Mouse (Mus musculus): ENCODE data around the gene Uchl4. TPM values are rescaled to one million over a fixed set of nuclear protein-coding genes. Genes with fewer than 3 reads are reported as not detected.
"Not testable (repeated sequence)": the region's sequence is repeated elsewhere in the genome, so short reads cannot be mapped to it uniquely, and the experiment has no call there.

Gene Uchl4
- polyA plus RNA-seq, 1 experiment from 2014 or later, result 3.1 TPM

DNA sequence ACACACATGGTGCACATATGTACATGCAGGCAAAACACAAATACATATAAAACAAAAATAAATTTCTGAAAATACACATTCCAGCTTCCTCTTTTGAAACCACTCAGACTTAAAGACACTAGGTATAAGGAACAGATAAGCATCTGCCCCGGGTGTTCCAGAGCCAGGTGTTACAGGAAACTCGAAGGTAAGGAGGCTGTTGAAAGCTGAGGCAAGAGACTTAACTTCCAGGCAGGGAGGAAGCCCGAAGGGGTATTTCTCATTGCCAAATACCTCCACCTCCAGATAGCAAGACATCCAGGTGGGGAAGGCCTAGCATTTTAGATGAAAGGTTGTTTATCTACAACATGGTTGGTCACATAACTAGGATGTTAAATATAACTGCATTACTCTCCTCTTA is 20.4 kb downstream of the Uchl4 start:
- WGBS (ENCODE audit: insufficient replicate concordance), result 68% methylated on average over 3 of the region's 3 CpGs
- no peak for ATAC-seq (replicated peaks; ENCODE audit: insufficient number of reproducible peaks, low FRiP score, low TSS enrichment)
- no peak overlapping the region for H3K27ac ChIP-seq (ENCODE audit: low read depth, low read length)

DNA sequence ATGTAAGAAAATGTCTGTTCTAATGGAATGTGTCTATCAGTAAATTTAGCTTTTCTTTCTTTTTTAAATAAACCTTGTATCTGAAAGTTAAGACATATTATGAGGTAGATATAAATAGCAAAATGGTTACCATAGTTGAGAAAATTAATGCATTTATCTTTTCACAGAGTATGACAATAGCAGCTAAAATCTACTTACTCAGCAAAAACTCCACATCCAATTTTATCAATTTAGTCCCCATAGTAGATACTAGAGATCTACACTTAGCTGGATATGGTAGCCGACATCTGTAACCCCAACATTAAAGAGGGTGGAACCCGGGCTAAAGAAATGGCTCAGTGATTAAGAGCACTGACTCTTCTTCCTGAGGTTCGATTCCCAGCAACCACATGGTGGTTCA is 21.2 kb downstream of the Uchl4 start:
- H3K27me3 ChIP-seq (ENCODE audit: control insufficient read depth, insufficient read depth, low read length), result no peaks in the 10 kb centered on the region
- peaks cover 9% of the 10 kb centered on the region for H3K4me1 ChIP-seq (ENCODE audit: control insufficient read depth, insufficient read depth, low read length)
- H3K9me3 ChIP-seq (replicated peaks; ENCODE audit: control insufficient read depth, low read length), result no peaks in the 10 kb centered on the region
- 81% methylated on average over 3 of the region's 3 CpGs for WGBS (ENCODE audit: insufficient replicate concordance)
- no peak overlapping the region for H3K27ac ChIP-seq (ENCODE audit: low read depth, low read length)
- no peak overlapping the region for H3K9ac ChIP-seq (ENCODE audit: low read depth, low read length)
- H3K4me2 ChIP-seq, result no peak overlapping the region
- H3K36me3 ChIP-seq (ENCODE audit: control insufficient read depth, insufficient read depth, low read length), result no peaks in the 10 kb centered on the region
- ATAC-seq (replicated peaks; ENCODE audit: insufficient number of reproducible peaks, low FRiP score, low TSS enrichment), result no peak
- H3K4me3 ChIP-seq (ENCODE audit: low read depth, low read length), result no peak overlapping the region

More for the DNA sequence above, 20.4 kb downstream of the Uchl4 start:
- Histone ChIP-seq H3K9me3 (replicated peaks; ENCODE audit: control insufficient read depth, low read length) (no peaks in the 10 kb centered on the region), H3K9ac (ENCODE audit: low read depth, low read length) (no peak overlapping the region), H3K4me2 (no peak overlapping the region), H3K4me3 (ENCODE audit: low read depth, low read length) (no peak overlapping the region), H3K27me3 (ENCODE audit: control insufficient read depth, insufficient read depth, low read length) (no peaks in the 10 kb centered on the region), H3K36me3 (ENCODE audit: control insufficient read depth, insufficient read depth, low read length) (no peaks in the 10 kb centered on the region), H3K4me1 (ENCODE audit: control insufficient read depth, insufficient read depth, low read length) (peaks cover 12% of the 10 kb centered on the region)

DNA sequence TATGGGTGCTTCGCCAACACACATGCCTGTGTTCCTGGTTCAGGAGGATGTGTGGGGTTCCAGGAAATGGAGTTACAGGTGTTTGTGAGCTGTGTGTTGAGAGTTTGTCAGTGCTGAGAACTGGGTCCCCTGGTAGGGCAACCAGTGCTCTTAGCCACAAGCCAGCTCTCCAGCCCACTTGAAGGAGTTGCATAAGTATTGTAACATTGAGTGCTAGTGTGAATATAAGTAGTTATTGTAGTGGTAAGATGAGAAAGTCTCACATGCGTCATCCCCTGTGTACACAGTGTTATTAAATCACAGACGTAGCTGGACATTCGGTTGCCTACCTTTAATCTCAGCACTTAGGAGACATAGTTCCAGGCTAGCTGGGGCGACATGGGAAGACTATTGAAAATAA is 24.9 kb downstream of the Uchl4 start:
- no peaks in the 10 kb centered on the region for H3K9me3 ChIP-seq (replicated peaks; ENCODE audit: control insufficient read depth, low read length)
- no peaks in the 10 kb centered on the region for H3K4me1 ChIP-seq (ENCODE audit: control insufficient read depth, insufficient read depth, low read length)
- H3K4me2 ChIP-seq, result no peak overlapping the region
- no peaks in the 10 kb centered on the region for H3K36me3 ChIP-seq (ENCODE audit: control insufficient read depth, insufficient read depth, low read length)
- no peaks in the 10 kb centered on the region for H3K27me3 ChIP-seq (ENCODE audit: control insufficient read depth, insufficient read depth, low read length)
- H3K4me3 ChIP-seq (ENCODE audit: low read depth, low read length), result no peak overlapping the region
- ATAC-seq (replicated peaks; ENCODE audit: insufficient number of reproducible peaks, low FRiP score, low TSS enrichment), result no peak
- no peak overlapping the region for H3K9ac ChIP-seq (ENCODE audit: low read depth, low read length)
- no peak overlapping the region for H3K27ac ChIP-seq (ENCODE audit: low read depth, low read length)
- 81% methylated on average over 5 of the region's 5 CpGs for WGBS (ENCODE audit: insufficient replicate concordance)

DNA sequence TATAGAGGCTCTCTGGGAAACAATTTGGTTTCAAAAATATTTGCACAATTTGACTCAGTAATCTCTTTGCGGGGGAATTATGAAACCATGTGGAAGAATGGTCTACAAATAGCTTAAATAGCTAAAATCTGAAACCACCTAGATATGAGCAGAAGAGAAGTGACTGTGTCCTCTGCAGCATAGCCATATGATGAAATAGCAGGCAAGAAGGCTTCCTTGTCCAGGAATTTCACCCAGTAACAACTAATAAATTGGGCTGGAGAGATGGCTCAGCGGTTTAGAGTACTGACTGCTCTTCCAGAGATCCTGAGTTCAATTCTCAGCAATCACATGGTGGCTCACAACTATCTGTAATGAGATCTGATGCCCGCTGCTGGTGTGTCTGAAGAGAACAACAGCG is 26.0 kb downstream of the Uchl4 start:
- WGBS (ENCODE audit: insufficient replicate concordance), result 78% methylated on average over 4 of the region's 4 CpGs

DNA sequence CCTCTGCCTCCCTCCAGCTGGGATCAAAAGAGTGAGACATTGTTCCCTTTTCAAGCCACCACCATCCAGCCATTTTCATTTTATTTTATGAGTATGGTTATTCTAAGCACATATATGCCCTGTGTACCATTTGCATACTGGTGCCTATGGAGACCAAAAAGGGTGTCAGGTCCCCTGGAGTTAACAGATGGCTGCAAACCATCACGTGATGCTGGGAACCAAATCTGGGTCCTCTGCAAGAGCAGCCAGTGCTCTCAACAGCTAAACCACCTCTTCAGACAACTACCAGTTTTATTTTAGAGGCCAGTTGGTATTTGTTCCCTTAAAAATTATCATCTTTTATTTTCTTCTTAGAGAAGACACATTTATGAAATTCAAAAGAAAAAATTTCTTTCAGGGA is 29.8 kb downstream of the Uchl4 start:
- no peak for ATAC-seq (replicated peaks; ENCODE audit: insufficient number of reproducible peaks, low FRiP score, low TSS enrichment)
- no peaks in the 10 kb centered on the region for H3K36me3 ChIP-seq (ENCODE audit: control insufficient read depth, insufficient read depth, low read length)
- H3K27me3 ChIP-seq (ENCODE audit: control insufficient read depth, insufficient read depth, low read length), result no peaks in the 10 kb centered on the region
- 34% methylated on average over 1 of the region's 1 CpGs for WGBS (ENCODE audit: insufficient replicate concordance)
- H3K4me2 ChIP-seq, result no peak overlapping the region
- H3K4me3 ChIP-seq (ENCODE audit: low read depth, low read length), result no peak overlapping the region
- H3K9ac ChIP-seq (ENCODE audit: low read depth, low read length), result no peak overlapping the region
- H3K4me1 ChIP-seq (ENCODE audit: control insufficient read depth, insufficient read depth, low read length), result no peaks in the 10 kb centered on the region
- H3K9me3 ChIP-seq (replicated peaks; ENCODE audit: control insufficient read depth, low read length), result no peaks in the 10 kb centered on the region
- H3K27ac ChIP-seq (ENCODE audit: low read depth, low read length), result no peak overlapping the region

More for the DNA sequence above, 26.0 kb downstream of the Uchl4 start:
- Histone ChIP-seq H3K9me3 (replicated peaks; ENCODE audit: control insufficient read depth, low read length) (no peaks in the 10 kb centered on the region), H3K36me3 (ENCODE audit: control insufficient read depth, insufficient read depth, low read length) (no peaks in the 10 kb centered on the region), H3K27ac (ENCODE audit: low read depth, low read length) (no peak overlapping the region), H3K4me3 (ENCODE audit: low read depth, low read length) (no peak overlapping the region), H3K4me1 (ENCODE audit: control insufficient read depth, insufficient read depth, low read length) (no peaks in the 10 kb centered on the region), H3K27me3 (ENCODE audit: control insufficient read depth, insufficient read depth, low read length) (no peaks in the 10 kb centered on the region), H3K4me2 (no peak overlapping the region), H3K9ac (ENCODE audit: low read depth, low read length) (no peak overlapping the region)
- ATAC-seq (replicated peaks; ENCODE audit: insufficient number of reproducible peaks, low FRiP score, low TSS enrichment), result no peak

DNA sequence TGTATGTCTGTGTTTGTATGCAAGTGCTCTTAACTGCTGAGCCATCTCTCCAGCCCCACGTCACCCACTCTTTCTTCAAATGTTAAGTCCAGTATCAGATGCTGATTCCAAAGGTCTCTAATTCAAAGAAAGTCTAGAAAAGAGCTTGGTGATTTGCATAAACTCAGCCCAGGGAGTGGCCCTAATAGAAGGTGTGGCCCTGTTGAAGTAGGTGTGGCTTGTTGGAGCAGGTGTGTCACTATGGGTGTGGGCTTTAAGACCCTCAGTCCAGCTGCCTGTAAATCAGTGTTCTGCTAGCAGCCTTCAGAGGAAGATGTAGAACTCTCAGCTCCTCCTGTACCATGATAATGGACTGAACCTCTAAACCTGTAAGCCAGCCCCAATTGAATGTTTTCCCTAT is 32.2 kb downstream of the Uchl4 start:
- H3K9ac ChIP-seq (ENCODE audit: low read depth, low read length), result no peak overlapping the region
- no peaks in the 10 kb centered on the region for H3K36me3 ChIP-seq (ENCODE audit: control insufficient read depth, insufficient read depth, low read length)
- no peaks in the 10 kb centered on the region for H3K27me3 ChIP-seq (ENCODE audit: control insufficient read depth, insufficient read depth, low read length)
- ATAC-seq (replicated peaks; ENCODE audit: insufficient number of reproducible peaks, low FRiP score, low TSS enrichment), result no peak
- H3K4me3 ChIP-seq (ENCODE audit: low read depth, low read length), result no peak overlapping the region
- no peaks in the 10 kb centered on the region for H3K9me3 ChIP-seq (replicated peaks; ENCODE audit: control insufficient read depth, low read length)
- WGBS (ENCODE audit: insufficient replicate concordance), result 84% methylated on average over 1 of the region's 1 CpGs
- H3K4me1 ChIP-seq (ENCODE audit: control insufficient read depth, insufficient read depth, low read length), result no peaks in the 10 kb centered on the region
- no peak overlapping the region for H3K27ac ChIP-seq (ENCODE audit: low read depth, low read length)
- H3K4me2 ChIP-seq, result no peak overlapping the region

DNA sequence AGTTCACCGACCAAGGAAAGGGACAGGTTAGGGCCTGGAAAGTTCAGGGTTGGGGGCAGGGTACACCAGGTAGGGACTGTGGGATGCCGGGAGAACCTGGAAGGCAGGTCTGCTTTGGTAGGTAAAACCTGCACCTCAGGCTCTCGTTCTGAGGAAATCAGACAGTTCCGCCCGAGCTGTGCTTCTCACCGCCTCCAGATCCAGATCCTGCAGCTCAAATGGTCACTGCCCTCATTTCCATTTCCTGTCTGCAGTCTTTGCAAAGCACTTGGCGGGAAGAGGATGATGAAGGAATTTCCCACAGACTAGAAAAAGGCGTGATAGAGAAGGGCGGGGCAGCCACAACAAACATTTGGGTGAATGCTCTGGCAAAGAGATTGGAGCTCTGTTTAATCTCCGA is 33.2 kb downstream of the Uchl4 start:
- WGBS (ENCODE audit: insufficient replicate concordance), result 75% methylated on average over 10 of the region's 10 CpGs
- no peaks in the 10 kb centered on the region for H3K4me1 ChIP-seq (ENCODE audit: control insufficient read depth, insufficient read depth, low read length)
- H3K9me3 ChIP-seq (replicated peaks; ENCODE audit: control insufficient read depth, low read length), result no peaks in the 10 kb centered on the region
- H3K27me3 ChIP-seq (ENCODE audit: control insufficient read depth, insufficient read depth, low read length), result no peaks in the 10 kb centered on the region
- no peak overlapping the region for H3K27ac ChIP-seq (ENCODE audit: low read depth, low read length)
- ATAC-seq (replicated peaks; ENCODE audit: insufficient number of reproducible peaks, low FRiP score, low TSS enrichment), result no peak
- H3K4me2 ChIP-seq, result no peak overlapping the region
- no peaks in the 10 kb centered on the region for H3K36me3 ChIP-seq (ENCODE audit: control insufficient read depth, insufficient read depth, low read length)
- no peak overlapping the region for H3K4me3 ChIP-seq (ENCODE audit: low read depth, low read length)
- H3K9ac ChIP-seq (ENCODE audit: low read depth, low read length), result no peak overlapping the region

DNA sequence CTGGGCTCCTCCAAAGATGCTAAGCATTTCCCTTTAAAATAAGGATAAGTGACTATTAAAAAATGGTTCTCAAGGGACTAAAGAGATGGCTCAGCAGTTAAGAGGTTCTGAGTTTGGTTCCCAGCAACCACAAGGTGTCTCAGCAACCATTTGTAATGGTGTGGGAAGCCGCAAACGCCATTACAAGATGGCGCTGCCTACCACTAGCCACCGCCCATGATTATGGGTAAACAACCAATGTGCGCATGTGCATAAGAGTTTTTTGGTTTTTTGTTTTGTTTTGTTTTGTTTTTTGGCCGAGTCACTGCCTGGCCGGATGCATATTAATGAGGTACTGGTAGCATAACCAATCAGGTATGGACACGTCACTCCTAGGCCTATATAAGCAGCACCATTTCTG is 33.8 kb downstream of the Uchl4 start:
- H3K9me3 ChIP-seq (replicated peaks; ENCODE audit: control insufficient read depth, low read length); H3K4me1 ChIP-seq (ENCODE audit: control insufficient read depth, insufficient read depth, low read length); H3K9ac ChIP-seq (ENCODE audit: low read depth, low read length); H3K4me3 ChIP-seq (ENCODE audit: low read depth, low read length); H3K36me3 ChIP-seq (ENCODE audit: control insufficient read depth, insufficient read depth, low read length); H3K27ac ChIP-seq (ENCODE audit: low read depth, low read length); H3K4me2 ChIP-seq; H3K27me3 ChIP-seq (ENCODE audit: control insufficient read depth, insufficient read depth, low read length); ATAC-seq (replicated peaks; ENCODE audit: insufficient number of reproducible peaks, low FRiP score, low TSS enrichment): not testable (repeated sequence)
- 83% methylated on average over 8 of the region's 8 CpGs for WGBS (ENCODE audit: insufficient replicate concordance)

DNA sequence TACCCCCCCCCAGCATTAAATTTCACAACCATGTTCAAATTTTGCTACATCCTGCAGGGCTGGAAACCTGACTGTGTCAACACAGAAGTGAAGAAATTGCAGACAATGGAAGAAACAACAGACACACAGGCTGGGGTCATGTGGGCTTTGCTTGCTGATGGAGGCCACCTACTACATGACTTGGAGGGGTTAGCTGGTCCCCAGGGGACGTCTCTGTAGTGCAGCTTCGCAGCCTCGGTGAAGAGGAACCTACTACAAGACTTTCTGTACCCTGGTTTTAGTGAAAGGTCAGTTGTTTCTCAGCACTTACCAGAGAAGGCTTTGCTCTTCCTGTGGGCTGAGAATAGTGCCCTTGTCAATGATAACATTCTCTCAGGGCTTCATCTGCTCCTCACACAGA is 36.2 kb downstream of the Uchl4 start:
- no peak for ATAC-seq (replicated peaks; ENCODE audit: insufficient number of reproducible peaks, low FRiP score, low TSS enrichment)
- H3K36me3 ChIP-seq (ENCODE audit: control insufficient read depth, insufficient read depth, low read length), result no peaks in the 10 kb centered on the region
- 69% methylated on average over 3 of the region's 3 CpGs for WGBS (ENCODE audit: insufficient replicate concordance)
- no peak overlapping the region for H3K4me2 ChIP-seq
- no peak overlapping the region for H3K9ac ChIP-seq (ENCODE audit: low read depth, low read length)
- H3K4me3 ChIP-seq (ENCODE audit: low read depth, low read length), result no peak overlapping the region
- H3K4me1 ChIP-seq (ENCODE audit: control insufficient read depth, insufficient read depth, low read length), result no peaks in the 10 kb centered on the region
- no peaks in the 10 kb centered on the region for H3K27me3 ChIP-seq (ENCODE audit: control insufficient read depth, insufficient read depth, low read length)
- H3K9me3 ChIP-seq (replicated peaks; ENCODE audit: control insufficient read depth, low read length), result no peaks in the 10 kb centered on the region
- no peak overlapping the region for H3K27ac ChIP-seq (ENCODE audit: low read depth, low read length)
